In genomic region chr2:158159376-158160235, GRCm38 (mm10) we compare ENCODE assay signal across 8 mouse cellular contexts. TPM values are rescaled to one million over a fixed set of nuclear protein-coding genes. Genes with fewer than 3 reads are reported as not detected.
DNase-seq lines count a peak whose midpoint lies in the region; ATAC-seq and TF ChIP-seq lines count a peak whose summit lies in the region.

No protein-coding gene starts in this region.

- peak; percentile 73 for ATAC-seq in heart, embryonic 12.5 days (ENCODE audit: insufficient number of reproducible peaks, low FRiP score)
- ATAC-seq in liver, embryonic 16.5 days (ENCODE audit: low read depth), result peak; percentile 35

- 19% methylated on average over 7 of the region's 7 CpGs for WGBS in heart, embryonic 12.5 days
- WGBS in liver, embryonic 16.5 days (ENCODE audit: insufficient replicate concordance), result 16% methylated on average over 7 of the region's 7 CpGs

- no peaks in the 10 kb centered on the region for H3K36me3 ChIP-seq in heart, embryonic 12.5 days
- H3K36me3 ChIP-seq in liver, embryonic 16.5 days (ENCODE audit: control insufficient read depth, insufficient read depth), result no peaks in the 10 kb centered on the region

- intact Hi-C loops in left cerebral cortex, postnatal 14 days (cut with DNase I), result no loop called here

- no peak for TF ChIP-seq CTCF in layer of hippocampus, adult 2 months (conservative IDR thresholded peaks at IDR 0.05)

- H3K27me3 ChIP-seq in heart, embryonic 12.5 days (replicated peaks), result 0 out of 2 replicates have a peak, but pooled peaks cover 4% of the 10 kb centered on the region
- no peaks in the 10 kb centered on the region for H3K27me3 ChIP-seq in liver, embryonic 16.5 days (ENCODE audit: control insufficient read depth, insufficient read depth, low read depth, low read length)

- H3K9ac ChIP-seq in heart, embryonic 12.5 days, result peak overlapping the region; percentile 51; the same call in 1 of the 2 replicates
- H3K9ac ChIP-seq in liver, embryonic 16.5 days (ENCODE audit: low read depth, low read length), result peak overlapping the region; percentile 36

- no peaks in the 10 kb centered on the region for H3K9me3 ChIP-seq in heart, embryonic 12.5 days (replicated peaks)
- H3K9me3 ChIP-seq in liver, embryonic 16.5 days (replicated peaks; ENCODE audit: control insufficient read depth, low read length), result no peaks in the 10 kb centered on the region

- H3K4me3 ChIP-seq in layer of hippocampus, adult 2 months, result no peak overlapping the region
- peak overlapping the region; percentile 25; the same call in 1 of the 2 replicates for H3K4me3 ChIP-seq in heart, embryonic 12.5 days
- H3K4me3 ChIP-seq in liver, embryonic 16.5 days (ENCODE audit: low read depth, low read length), result peak overlapping the region; percentile 23; the same call in 1 of the 2 replicates

- peak overlapping the region; percentile 61; the same call in 1 of the 2 replicates for H3K27ac ChIP-seq in layer of hippocampus, adult 2 months
- H3K27ac ChIP-seq in heart, embryonic 12.5 days (ENCODE audit: poor library complexity, severe bottlenecking), result peak overlapping the region; percentile 68
- peak overlapping the region; percentile 50; the same call in 1 of the 2 replicates for H3K27ac ChIP-seq in liver, embryonic 16.5 days (ENCODE audit: low read length)

- peaks cover 19% of the 10 kb centered on the region for H3K4me1 ChIP-seq in heart, embryonic 12.5 days (replicated peaks)
- peaks cover 23% of the 10 kb centered on the region for H3K4me1 ChIP-seq in liver, embryonic 16.5 days (ENCODE audit: control insufficient read depth, low read depth, low read length)

- H3K4me2 ChIP-seq in heart, embryonic 12.5 days, result peak overlapping the region; percentile 61
- peak overlapping the region; percentile 50 for H3K4me2 ChIP-seq in liver, embryonic 16.5 days (ENCODE audit: low read depth, low read length)

- no peak for DNase-seq in layer of hippocampus, adult 2 months (ENCODE audit: low spot score in 2 of 2)
- no peak for DNase-seq in layer of hippocampus, adult 8-10 months (ENCODE audit: low spot score in 2 of 2)
- DNase-seq in thymus, postnatal 0 days (ENCODE audit: low spot score), result peak; percentile 77
- DNase-seq in frontal cortex, postnatal 25 days (ENCODE audit: low spot score in 2 of 2), result no peak
- DNase-seq in left cerebral cortex, postnatal 14 days (ENCODE audit: low spot score in 2 of 2), result no peak
- no peak for DNase-seq in right cerebral cortex, adult 18-20 months

RNA-seq across cellular contexts. Expression of gene Tgm2, which starts 13.4 kb away (rescaled TPM):
- 10 to 100 TPM in 1 of 2 experiments, 1 to 10 TPM in 1; 9.8 to 14.0 TPM for total RNA-seq in layer of hippocampus, adult 2 months (2021)
- 10 to 100 TPM in 3 of 4 experiments, 1 to 10 TPM in 1; 9.1 to 14.2 (median 12.7) TPM for total RNA-seq in layer of hippocampus, adult 8-10 months (2022)
- polyA plus RNA-seq in heart, embryonic 12.5 days (2016; fragmentation: Nextera tagmentation; extraction: Ambion mirVana), result 227 and 231 TPM in 2 replicates
- polyA plus RNA-seq in liver, embryonic 16.5 days (2015; fragmentation: Nextera tagmentation; extraction: Ambion mirVana), result 66.2 and 74.3 TPM in 2 replicates
- polyA plus RNA-seq in thymus, postnatal 0 days (2015; fragmentation: Nextera tagmentation; extraction: Ambion mirVana), result 8.5 and 9.0 TPM in 2 replicates
- 1 to 10 TPM; 7.1 to 8.3 TPM for total RNA-seq in left cerebral cortex, postnatal 14 days (2021)
